Mouse (Mus musculus) left cerebral cortex, adult 2 months (tissue): ENCODE data around the gene Tomm40l. TPM values are rescaled to one million over a fixed set of nuclear protein-coding genes. Genes with fewer than 3 reads are reported as not detected.

ENCODE experiments used
- DNase-seq, 2 experiments: peaks; one replicate each; pipeline ENCODE4 v3.0.0; 2021 to 2022; ENCODE audit warnings: low spot score in 2 of 2, mixed read lengths in 1 of 2; ENCODE audit errors: extremely low spot score in 1 of 2
- H3K27ac ChIP-seq: fragments of 200-600 bp; 2 replicates; pipeline ENCODE4 v1.8.1; 2022
- H3K4me3 ChIP-seq: fragments of 200-600 bp; 2 replicates; pipeline ENCODE4 v1.8.1; 2022
- CTCF ChIP-seq: fragments of 200-600 bp; IDR thresholded peaks from 2 replicates; pipeline ENCODE4 v1.8.1; 2022; ENCODE audit warnings: antibody characterized with exemption, mild to moderate bottlenecking, moderate library complexity
- intact Hi-C: fragments of 180-260 bp; cut with DNase I; formaldehyde crosslinking; loops from one replicate; pipeline ENCODE4 v1.15.1; 2025
- total RNA-seq, 2 experiments: library from RNA; stranded (reverse); gene quantifications; 2 replicates each; pipeline ENCODE4 v1.2.3; 2021

The Tomm40l gene
- total RNA-seq, 2 experiments from 2014 or later = 86.4 to 91.2 TPM

GRCm38 (mm10) chr1:171199532-171199931, 22.8 kb downstream of the Tomm40l start:
- no peak overlapping the region for H3K27ac ChIP-seq
- H3K4me3 ChIP-seq = no peak overlapping the region
- intact Hi-C loops = loop anchor here (5.0 kb wide), 1 partner anchor 47 kb away; the partner anchor contains the start of genes Mpz and Sdhc
- DNase-seq = no peak
- TF ChIP-seq CTCF = no peak

GRCm38 (mm10) chr1:171195887-171196397, 26.4 kb downstream of the Tomm40l start, which contains the start of gene Pcp4l1:
Pcp4l1 (minus strand) TSS chr1:171196268.
- peak within 1 kb of the TSS; percentile 72 for H3K27ac ChIP-seq
- peak; percentile 46 to 72 for DNase-seq
- no peak for TF ChIP-seq CTCF
- peak within 1 kb of the TSS; percentile 77 for H3K4me3 ChIP-seq
- intact Hi-C loops = loop anchor here (5.0 kb wide), 1 partner anchor 44 kb away; the partner anchor contains the start of genes Mpz and Sdhc

GRCm38 (mm10) chr1:171195046-171195822, 27.1 kb downstream of the Tomm40l start:
- intact Hi-C loops = loop anchor here (5.0 kb wide), 1 partner anchor 43 kb away; the partner anchor contains the start of genes Mpz and Sdhc
- DNase-seq = no peak
- peak overlapping the region; percentile 72 for H3K27ac ChIP-seq

GRCm38 (mm10) chr1:171193911-171194830, 28.1 kb downstream of the Tomm40l start:
- intact Hi-C loops = no loop called here
- H3K27ac ChIP-seq = peak overlapping the region; percentile 50
- DNase-seq = no peak
- TF ChIP-seq CTCF = no peak
- H3K4me3 ChIP-seq = peak overlapping the region; percentile 25

More at GRCm38 (mm10) chr1:171195046-171195822, 27.1 kb downstream of the Tomm40l start:
- H3K4me3 ChIP-seq = peak overlapping the region; percentile 77
- TF ChIP-seq CTCF = no peak

- Histone ChIP-seq H3K27ac (peak overlapping the region; percentile 50; the same call in 1 of the 2 replicates), H3K4me3 (peak overlapping the region; percentile 25)
- no peak for DNase-seq
- no peak for TF ChIP-seq CTCF
- intact Hi-C loops = no loop called here
Observed at GRCm38 (mm10) chr1:171193093-171193840, 29.0 kb downstream of the Tomm40l start.

- H3K4me3 ChIP-seq = no peak overlapping the region
- intact Hi-C loops = no loop called here
- no peak for DNase-seq
- TF ChIP-seq CTCF = no peak
- peak overlapping the region; percentile 50; the same call in 1 of the 2 replicates for H3K27ac ChIP-seq
Observed at GRCm38 (mm10) chr1:171192283-171192682, 30.0 kb downstream of the Tomm40l start.

- DNase-seq = no peak
- no peak for TF ChIP-seq CTCF
- intact Hi-C loops = no loop called here
- Histone ChIP-seq H3K27ac (no peak overlapping the region), H3K4me3 (no peak overlapping the region)
Observed at GRCm38 (mm10) chr1:171190832-171191231, 31.5 kb downstream of the Tomm40l start.

- Histone ChIP-seq H3K4me3 (no peak overlapping the region), H3K27ac (0 out of 2 replicates have a peak overlapping the region, but pooled peaks have one; percentile 20)
- peak in 1 of 2 experiments; percentile 18 for DNase-seq
- no peak for TF ChIP-seq CTCF
- intact Hi-C loops = no loop called here
Observed at GRCm38 (mm10) chr1:171189476-171190114, 32.7 kb downstream of the Tomm40l start.

- intact Hi-C loops = no loop called here
Observed at GRCm38 (mm10) chr1:171189046-171189445, 33.3 kb downstream of the Tomm40l start.

More at GRCm38 (mm10) chr1:171189046-171189445, 33.3 kb downstream of the Tomm40l start:
- H3K27ac ChIP-seq = no peak overlapping the region
- no peak for DNase-seq
- no peak overlapping the region for H3K4me3 ChIP-seq
- no peak for TF ChIP-seq CTCF
